Mouse (Mus musculus) 3134 (cell line): ENCODE measurements around the gene Gm1123.

Experiments used
- DNase-seq: peaks from one replicate; pipeline ENCODE4 v3.0.0-alpha.2; 2011; ENCODE audit warnings: low spot score; ENCODE audit not compliant: insufficient read length; ENCODE audit errors: extremely low read depth

The Gm1123 gene

DNA sequence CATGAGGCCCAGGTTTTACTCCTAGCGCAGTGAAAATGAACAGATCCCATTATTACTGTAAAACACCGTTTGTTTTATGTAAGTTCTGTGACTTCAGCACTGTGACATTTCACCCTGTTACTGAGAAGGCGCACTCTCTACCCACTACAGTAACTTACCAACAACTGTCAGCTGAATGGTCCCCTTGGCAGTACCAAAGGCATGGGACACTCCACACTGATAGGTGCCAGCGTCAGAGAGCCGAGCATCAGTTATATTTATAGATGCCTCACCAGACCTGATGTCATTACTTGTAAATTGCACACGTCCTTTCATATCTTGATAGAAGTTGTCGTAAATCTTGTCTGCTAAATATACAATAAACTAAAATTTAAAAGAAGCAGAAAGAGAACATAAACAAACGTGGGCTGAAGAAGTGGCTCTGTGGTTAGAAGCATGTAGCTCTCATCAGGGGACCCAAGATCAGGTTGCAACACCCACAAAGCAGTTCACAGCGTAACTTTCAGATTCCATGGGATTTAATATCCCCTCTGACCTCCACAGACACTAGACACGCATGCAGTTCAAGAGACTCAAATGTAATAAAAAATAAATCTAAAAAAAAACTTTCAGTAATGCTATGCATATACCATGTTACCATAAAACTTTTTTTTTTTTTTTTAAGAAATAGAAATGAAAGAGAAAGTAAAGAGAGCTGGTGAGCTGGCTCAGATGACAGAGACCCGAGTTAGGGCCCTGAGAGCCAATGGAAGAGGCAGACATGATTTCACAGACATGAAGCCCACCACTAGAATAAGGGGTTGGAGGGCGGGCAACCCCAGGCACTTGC, 26.2 kb downstream of the Gm1123 start:
- DNase-seq, result no peak

DNA sequence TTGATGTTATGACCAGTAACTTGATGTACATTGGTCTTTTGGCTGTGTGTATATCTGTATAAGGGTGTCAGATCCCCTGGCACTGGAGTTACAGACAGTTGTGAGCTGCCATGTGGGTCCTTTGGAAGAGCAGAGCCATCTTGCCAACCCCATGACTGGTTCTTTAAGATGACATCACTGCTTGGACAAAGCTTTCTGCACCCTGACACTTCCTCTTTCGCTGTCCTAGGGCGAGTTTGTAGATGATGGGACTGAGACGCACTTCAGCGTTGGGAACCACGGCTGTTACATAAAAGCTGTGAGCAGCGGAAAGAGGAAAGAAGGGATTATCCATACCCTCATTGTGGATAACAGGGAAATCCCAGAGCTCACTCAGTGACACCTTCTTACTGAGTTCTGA, 34.2 kb downstream of the Gm1123 start:
- DNase-seq, result no peak

DNA sequence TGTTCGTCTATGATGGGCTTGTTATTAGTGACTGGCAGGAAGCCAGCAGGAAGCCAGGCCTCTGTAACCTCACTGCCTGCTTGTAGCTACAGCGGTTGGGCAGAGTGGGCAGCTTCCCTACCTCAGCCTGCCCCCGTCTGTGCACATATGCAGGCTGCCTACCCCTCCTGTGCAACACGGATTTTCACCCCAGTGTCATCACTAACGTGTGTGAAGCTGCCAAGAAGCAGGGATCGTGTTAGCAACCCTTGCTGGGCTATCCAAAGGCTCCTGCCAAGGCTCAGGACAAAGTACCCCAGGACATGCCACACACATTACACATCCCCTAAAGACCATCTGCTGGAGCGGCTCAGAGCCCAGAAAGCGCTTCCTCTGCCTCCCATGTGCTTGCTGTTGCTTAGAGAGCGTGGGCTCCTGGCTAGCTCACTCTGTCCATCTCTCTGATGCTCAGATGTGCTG, 35.6 kb downstream of the Gm1123 start:
- no peak for DNase-seq

DNA sequence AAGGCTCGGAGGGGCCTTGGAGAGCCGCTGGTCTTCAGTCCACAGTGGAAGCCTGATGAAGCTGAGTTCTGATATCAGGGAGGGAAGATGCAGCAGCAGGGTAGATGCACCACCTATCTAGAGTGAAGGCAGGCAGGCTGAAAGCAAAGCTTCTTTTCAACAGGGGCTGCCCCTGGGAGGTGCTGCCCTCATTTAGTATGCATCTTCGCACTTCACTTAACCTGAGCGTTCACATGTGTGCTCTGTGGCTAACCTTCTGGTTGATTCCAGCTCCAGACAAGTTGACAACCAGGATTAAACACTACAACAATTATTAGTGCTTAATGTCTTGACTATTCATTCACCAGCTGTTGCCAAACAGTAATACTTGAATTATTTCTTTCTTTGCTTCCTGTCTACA, 41.4 kb downstream of the Gm1123 start:
- no peak for DNase-seq

DNA sequence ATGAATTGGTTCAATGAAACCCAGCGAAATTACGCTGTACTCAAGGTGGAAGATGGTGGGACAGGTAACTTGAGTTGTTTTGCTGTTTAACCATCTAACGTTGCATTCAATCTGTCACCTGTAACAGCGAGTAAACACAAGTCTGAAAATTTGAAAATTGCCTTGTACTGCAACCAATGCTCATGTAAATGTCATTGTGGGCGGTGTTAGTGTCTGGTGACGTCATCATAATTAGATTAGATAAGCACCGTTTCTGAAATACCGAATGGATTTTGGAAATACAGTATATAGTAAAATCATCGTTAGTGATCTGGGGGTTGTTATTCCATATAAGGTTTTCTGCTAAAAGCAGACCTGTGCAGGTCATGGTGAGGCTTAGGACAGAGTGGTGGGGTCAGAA, 48.4 kb downstream of the Gm1123 start:
- DNase-seq, result no peak

DNA sequence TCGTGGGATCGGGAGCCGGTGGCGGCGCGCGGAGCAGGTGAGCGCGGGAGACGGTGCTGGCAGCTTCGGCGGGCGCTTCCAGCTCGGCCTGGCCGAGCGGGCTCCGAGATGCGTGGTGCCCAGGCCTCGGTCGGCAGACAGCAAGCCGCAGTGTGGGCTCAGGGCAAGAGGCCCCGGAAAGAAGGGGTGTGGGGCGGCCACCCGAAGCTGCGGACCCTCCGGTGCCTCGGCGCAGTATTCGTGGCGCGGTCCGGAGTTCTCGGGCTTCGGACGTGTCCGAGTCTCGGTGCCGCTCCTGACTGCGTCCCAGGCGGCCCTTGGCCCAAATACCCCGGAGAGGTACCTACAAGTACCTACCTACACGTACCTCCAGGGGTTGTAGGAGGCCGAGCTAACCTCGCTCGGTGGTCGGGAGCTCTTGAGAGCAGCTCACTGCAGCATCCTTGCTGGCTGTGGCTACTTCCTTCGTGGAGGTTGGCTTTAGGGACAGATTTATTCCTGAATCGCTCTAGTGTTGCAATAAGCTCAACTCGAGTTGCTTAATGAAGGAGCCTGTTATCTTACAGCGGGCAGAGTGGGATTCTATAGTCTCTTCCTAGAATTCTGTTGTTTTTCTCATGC, 48.9 kb downstream of the Gm1123 start:
- DNase-seq, result no peak

DNA sequence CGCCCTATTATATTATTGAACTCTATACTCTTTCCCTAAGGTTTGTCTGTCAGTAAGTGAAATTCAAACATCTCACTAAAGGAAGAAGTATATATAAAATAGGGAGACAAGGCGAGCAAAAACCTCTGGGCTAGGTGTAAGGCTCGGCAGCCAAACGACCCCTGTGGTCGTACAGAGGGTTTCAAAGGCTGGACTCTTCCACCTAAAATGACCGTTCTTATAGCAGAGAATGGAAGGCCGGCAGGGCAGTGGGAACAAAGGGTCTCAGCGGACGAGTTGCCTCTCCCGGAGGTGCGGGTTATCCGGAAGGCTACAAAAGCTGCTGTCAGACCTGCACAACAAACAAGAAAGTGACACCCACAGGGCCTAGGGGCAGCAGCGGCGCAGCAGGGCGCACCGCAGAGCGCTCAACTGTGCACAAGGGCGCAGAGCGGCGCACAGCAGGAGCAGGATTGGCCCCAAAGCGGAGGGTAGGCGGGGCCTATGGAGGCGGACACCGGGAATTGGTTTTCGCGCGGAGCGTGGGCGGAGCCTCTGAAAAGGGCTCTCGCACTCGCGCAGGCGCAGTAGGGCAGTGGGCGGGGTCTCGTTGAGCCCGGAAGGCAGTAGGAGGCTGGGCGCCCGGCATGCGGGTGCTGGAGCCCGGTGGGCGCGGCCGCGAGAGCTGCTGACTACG, 49.6 kb downstream of the Gm1123 start, which contains the start of gene Faim:
Gene Faim (plus strand): TSS at position 574 of the 676 bp plus-strand sequence.
- DNase-seq, result peak; percentile 97

DNA sequence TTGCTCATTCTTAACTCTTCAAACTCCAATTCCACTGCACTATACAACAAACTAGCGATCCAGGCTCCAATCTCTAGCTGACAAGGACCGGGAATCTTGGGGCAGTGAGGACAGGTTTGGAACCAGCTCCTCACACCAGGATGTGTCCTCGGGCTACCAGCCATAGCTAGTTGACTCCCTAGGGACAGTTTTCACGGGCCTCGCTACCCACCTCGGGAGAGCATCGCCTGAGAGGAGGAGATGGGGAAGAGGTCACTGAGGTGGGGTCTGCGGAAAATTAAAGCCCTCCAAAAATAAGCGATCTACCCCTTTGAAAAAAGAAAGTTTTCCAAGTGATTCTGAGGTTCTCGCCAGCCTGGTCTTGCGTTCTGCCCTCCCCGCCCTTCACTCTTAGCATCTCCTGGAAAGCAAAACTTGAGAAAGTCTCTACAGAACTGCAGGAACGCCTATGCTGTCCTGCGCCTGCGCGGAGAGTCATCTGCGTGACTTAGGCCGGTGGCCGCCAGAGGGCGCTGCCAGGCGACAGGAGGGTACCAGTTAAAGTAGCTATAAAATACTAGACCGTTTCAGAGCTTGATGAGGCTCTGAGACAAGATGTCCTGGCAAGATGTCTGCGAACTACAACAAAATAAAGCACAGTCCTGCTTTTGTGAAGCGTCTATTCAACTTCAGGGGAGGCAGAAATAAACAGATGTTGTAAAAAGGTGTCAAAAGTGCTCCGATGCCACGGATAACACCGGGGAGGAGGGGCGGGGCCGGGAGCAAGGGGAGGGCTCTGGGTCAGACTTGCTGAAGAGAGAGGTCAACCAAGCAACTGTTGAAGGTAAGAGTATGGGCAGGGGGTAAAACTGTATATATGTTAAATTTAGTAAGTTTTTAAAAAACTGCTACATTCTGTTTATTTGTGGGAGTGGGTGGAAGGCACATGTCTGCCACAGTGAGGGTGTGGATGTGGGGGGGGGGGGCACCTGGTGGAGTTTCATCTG, 55.8 kb downstream of the Gm1123 start:
- DNase-seq, result peak; percentile 90

DNA sequence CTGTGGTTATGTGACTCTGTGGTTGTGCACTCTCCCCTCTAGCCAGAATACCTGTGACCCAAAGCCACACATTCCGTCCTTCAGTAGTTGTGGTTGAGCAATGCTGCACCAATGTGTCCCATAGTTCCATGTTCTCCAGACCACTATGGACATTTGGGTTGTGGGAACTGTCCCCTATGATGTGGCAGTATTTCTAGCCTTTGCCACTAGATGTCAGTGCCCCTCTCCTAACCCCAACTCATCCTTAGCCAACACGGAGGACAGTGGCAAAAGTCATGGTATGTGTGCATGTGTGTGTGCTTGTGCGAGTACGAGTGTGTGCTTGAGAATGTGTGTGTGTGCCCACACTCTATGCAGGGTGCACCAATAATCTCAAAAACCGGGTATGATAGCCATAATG, 59.0 kb downstream of the Gm1123 start:
- DNase-seq, result no peak

DNA sequence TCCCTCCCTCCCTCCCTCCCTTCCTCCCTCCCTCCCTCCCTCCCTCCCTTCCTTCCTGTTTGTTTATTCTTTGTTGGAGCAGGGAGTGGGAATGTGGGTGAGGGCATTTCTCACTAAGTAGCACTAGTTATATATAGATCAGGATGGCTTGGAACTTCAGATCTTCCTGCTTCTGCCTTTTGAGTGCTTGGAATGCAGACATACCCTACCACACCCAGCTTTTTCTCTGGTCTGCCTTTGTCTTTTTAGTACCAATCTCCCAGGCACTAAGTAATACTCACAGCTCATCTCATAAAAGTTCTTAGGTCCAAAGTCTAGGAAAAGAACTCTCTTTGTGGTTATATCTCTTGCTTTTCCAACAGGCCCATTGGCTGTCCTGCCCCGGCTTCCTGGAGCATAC, 59.4 kb downstream of the Gm1123 start:
- no peak for DNase-seq

DNA sequence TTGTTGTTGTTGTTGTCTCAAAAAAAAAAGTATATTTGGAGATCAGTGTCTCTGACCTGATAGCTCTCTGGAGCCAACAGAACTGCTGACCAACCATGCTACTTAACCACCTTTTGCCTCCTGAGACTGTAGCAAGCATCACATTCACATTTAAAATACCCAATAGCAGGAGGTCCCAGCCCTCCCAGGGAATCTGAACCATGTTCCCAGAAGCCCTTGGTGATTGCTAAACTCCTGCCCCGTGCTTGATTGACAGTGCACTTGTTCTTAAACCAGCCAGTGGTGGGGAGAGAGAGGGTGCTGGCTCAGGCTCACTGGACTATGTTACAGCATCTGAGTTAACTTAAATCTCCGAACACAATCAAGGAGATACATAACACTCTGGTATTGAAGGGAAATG, 60.6 kb downstream of the Gm1123 start:
- DNase-seq, result no peak

DNA sequence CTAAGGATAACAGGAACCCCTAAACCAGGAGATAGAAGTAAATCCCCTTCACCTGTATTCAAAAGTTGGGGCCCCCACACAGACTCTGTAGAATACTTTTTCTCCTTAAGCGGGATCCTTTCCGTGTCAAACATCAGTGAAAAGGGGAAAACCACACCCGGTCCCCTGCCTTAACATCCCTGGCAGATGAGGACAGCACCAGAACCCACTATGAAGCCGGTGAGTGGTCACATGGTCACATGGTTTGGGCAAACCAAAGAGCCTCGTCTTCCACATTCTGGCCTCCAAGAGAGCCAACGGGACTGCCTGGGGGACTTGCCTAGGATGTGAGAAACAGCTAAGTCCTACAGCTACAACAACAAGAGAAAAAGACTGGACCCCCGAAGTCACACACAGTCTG, 62.0 kb downstream of the Gm1123 start:
- no peak for DNase-seq

DNA sequence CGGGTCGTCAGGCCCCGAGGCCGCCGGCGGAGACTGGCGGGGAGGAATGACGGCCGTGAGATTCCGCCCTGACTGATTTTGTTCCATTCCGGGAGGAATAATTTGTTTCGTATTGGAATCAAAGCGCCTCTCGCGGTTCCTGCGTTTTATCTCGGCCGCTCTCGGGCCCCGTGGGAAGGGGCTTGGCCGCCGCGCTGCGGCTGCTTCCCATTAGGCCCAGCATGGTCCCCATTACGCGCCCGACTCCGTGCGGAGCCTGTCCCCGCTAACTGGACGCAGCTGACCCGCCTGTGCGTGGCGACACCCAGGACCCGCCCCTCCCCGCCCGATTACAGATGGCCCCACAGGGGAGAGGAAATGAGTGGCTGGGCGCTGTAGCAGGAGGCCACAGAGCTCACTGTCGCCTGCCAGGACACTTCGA, 62.4 kb downstream of the Gm1123 start:
- DNase-seq, result no peak

DNA sequence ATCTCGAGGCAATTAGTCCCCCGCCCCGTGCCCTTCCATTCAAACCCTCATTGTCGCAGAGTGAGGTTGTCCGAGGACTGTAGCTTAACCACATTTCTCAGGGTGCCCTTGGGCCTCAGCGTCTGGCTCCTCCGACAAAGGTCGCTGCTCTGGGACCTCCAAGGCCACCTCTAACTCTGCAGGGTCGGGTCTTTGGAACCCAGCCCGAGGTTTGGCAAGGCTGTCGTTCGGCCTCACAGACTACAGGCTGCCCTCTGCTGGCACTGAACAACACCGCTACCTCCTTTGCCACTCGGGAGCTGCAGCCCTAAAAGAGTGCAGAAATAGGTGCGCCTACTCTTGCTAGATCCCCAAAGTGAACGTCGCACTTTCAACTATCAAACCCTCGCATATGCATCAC, 70.4 kb downstream of the Gm1123 start:
- no peak for DNase-seq

DNA sequence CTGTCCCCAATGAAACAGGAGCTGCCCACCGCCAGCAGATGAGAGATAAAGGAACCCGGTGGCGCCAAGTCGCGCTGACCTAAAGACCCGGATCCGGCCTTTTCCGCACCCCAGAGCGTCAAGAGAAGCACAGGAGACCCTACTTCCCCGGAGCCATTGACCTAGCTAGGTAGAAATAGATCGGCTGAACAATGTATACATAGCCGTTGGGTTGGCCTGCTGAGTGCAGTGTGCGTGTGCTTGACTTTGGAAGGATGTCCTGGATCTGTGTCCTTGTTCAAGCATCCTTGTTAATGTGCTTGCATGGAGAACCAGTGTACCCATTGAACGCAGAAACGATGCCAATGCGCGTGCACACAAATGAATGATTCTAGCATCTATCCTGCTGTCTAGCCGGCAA, 71.9 kb downstream of the Gm1123 start:
- DNase-seq, result no peak

DNA sequence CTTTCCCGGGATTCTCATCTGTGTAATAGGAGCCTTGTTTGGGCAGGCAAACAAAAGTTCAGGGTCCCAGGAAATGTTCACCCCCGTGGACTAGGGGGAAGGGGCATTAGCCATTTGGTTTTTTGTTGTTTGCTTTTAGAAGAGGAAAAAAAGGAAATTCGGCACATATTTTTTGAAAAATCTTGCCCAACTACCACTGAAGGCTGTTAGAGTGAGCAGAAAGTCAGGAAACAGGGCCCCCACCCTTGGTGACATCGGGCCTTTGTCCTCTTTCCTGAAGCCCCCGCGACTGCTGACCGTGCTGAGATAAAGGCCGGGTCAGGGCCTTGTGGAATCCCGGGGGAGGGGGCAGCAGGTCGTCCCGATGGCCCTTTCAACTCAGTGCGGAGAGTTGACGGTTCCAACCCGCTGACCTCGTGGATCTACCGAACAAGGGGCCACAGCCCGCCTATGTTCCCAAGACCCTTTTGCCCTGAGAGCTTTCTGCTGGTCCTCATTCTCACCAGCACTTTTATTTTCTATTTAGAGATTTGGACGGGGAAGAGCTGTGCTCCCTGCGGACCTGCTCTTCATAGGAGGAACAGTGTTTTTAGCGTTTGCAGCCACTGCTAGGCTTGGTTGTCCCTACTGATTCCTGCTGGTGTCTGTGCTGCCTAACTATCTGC, 72.9 kb downstream of the Gm1123 start:
- no peak for DNase-seq

DNA sequence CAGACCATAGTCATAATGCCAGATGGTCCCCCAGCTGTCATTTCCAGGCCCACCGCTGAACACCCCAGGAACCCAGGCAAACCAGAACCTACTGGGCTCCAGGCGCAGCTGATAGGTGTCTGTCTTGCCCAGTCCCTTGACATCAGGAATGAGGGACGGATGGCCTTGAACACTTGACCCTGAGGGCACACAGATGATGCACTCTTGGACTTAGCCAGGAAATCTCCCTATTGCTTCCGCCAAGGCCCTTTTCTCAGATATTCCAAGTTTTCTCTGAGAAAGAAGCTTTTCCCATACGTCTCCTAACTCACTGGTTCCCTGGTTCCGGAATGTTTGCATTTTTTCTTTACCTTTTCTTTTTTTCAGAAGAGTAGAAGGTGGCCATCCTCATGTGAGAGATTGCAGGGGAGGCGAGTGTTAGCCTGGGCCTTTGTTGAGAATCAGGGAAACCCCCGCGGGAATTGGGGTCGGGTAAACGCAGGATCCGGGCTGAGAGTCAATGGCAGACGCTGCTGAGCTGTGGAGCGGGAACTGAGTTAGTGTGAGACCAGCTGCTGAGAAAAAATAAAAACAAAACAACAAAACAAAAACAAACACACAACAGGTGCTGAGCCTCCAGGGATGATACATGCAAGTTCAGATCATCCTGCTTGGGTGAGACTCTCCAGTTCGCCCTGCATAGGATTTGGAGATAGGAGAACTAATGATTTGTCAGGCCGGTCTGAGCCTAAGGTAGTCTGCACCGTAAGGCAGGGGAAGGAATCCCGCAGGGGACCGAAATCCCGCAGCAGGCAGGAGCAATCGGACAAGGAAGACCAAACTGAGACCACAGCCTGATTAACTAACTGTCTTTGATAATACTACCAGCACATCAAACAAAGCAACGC, 73.7 kb downstream of the Gm1123 start:
- DNase-seq, result no peak

DNA sequence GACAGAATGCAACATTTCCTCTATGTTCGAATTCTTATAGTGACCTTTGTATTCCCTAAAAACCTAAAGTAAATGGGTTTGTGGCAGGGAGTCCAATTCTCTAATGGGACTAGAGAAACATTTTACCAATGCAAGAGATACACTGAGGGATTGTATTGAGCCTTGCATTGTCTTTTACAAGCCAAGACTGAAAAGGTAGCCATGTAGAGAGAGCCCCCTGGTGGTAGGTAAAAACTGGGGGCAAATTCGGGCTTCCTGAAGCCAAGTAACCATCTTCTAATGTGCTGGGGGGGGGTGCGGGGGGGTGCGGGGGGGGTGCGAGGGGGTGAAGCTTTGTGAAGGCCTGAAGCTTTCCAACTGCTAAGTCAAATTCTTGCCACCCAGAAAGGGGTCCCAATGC, 75.2 kb downstream of the Gm1123 start:
- DNase-seq, result no peak

DNA sequence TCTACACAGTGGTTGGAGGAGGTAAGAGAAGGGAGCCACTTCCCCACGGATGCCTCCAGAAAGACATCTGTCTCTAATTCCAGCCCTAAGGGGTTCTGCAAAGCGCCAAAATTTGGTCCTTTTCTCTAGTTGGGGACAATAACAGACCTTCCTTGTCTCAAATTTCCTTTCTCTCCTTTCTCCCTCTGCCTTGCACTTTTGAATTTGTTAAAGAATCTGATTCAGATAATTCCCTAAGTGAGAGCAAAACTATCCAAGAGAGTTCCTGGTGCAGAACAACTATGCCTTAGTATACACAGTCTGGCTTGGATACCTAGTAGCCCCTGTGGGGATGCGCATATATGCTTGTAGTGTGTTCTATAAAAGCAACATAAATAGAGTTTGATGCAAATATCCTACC, 75.7 kb downstream of the Gm1123 start:
- no peak for DNase-seq
